ENCODE assay signal across 10 mouse cellular contexts in the genomic region with DNA sequence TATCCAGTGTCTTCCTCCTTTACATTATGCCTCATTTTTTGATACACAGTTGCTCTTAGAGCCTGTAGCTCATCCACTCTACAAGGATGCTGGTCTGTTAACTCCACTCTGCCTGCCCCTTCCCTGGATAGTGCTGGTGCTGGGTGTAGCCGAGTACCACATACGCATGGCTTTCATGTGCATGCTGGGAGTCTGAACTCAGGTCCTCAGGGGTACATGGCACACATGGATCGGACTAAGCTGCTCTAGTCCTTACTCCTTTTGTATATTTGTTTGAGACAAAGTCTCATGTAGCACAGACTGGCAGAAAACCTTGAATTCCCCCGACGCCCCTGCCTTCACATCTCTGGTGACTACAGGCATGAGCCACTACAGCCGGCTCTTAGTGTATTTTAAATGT. TPM values are rescaled to one million over a fixed set of nuclear protein-coding genes. Genes with fewer than 3 reads are reported as not detected.
DNase-seq lines count a peak whose midpoint lies in the region; ATAC-seq and TF ChIP-seq lines count a peak whose summit lies in the region.
"Had no signal": no experiment of that assay in that cellular context is flagged by ENCODE, and none has a peak within 500 bp of the region (broad histone marks: within the 10 kb centered on the region; RNA-seq: fewer than 3 reads in every experiment).

No protein-coding gene starts in this region.

- peaks cover 21% of the 10 kb centered on the region for H3K4me1 ChIP-seq in heart, embryonic 12.5 days (replicated peaks)
- peaks cover 52% of the 10 kb centered on the region for H3K4me1 ChIP-seq in forebrain, embryonic 10.5 days
- H3K4me1 ChIP-seq in hindbrain, postnatal 0 days (ENCODE audit: insufficient read depth, low read length): peaks cover 18% of the 10 kb centered on the region

- no peaks in the 10 kb centered on the region for H3K36me3 ChIP-seq in heart, embryonic 12.5 days
- no peaks in the 10 kb centered on the region for H3K36me3 ChIP-seq in forebrain, embryonic 10.5 days (replicated peaks)
- no peaks in the 10 kb centered on the region for H3K36me3 ChIP-seq in hindbrain, postnatal 0 days (ENCODE audit: insufficient read depth, low read length)
- H3K36me3 ChIP-seq: lung, embryonic 15.5 days had no signal

- H3K9ac ChIP-seq in heart, embryonic 12.5 days: peak overlapping the region; percentile 44; the same call in 1 of the 2 replicates
- no peak overlapping the region for H3K9ac ChIP-seq in hindbrain, postnatal 0 days (replicated peaks; ENCODE audit: low read length)
- H3K9ac ChIP-seq: lung, embryonic 15.5 days had no signal

- H3K27ac ChIP-seq in heart, embryonic 12.5 days (ENCODE audit: poor library complexity, severe bottlenecking): peak overlapping the region; percentile 43
- peak overlapping the region; percentile 91 for H3K27ac ChIP-seq in forebrain, embryonic 10.5 days
- peak overlapping the region; percentile 38 for H3K27ac ChIP-seq in hindbrain, postnatal 0 days
- H3K27ac ChIP-seq: lung, embryonic 15.5 days had no signal

- 0 out of 2 replicates have a peak overlapping the region, but pooled peaks have one; percentile 35 for H3K4me2 ChIP-seq in heart, embryonic 12.5 days
- no peak overlapping the region for H3K4me2 ChIP-seq in hindbrain, postnatal 0 days (ENCODE audit: low read depth, low read length)

- DNase-seq in heart, adult 9 months (ENCODE audit: low spot score in 2 of 2): no peak
- DNase-seq in forebrain, embryonic 10.5 days (ENCODE audit: extremely low spot score, low spot score): no peak
- DNase-seq in hindbrain, postnatal 0 days (ENCODE audit: low spot score): no peak
- peak; percentile 35 for DNase-seq in neural tube, embryonic 10.5 days (ENCODE audit: extremely low spot score, low spot score)
- DNase-seq in spleen, adult 18-20 months: no peak
- DNase-seq in right cerebral cortex, postnatal 10 days (ENCODE audit: low spot score in 2 of 2): no peak
- DNase-seq in ovary, adult 18-20 months (ENCODE audit: low spot score): no peak
- DNase-seq: adrenal gland, adult 8-10 months had no signal

- TF ChIP-seq CTCF in hindbrain, postnatal 0 days (IDR thresholded peaks at IDR 0.05; ENCODE audit: low read depth): no peak

- no peaks in the 10 kb centered on the region for H3K9me3 ChIP-seq in heart, embryonic 12.5 days (replicated peaks)
- no peaks in the 10 kb centered on the region for H3K9me3 ChIP-seq in forebrain, embryonic 10.5 days
- H3K9me3 ChIP-seq in hindbrain, postnatal 0 days (ENCODE audit: low read length): no peaks in the 10 kb centered on the region
- H3K9me3 ChIP-seq: lung, embryonic 15.5 days had no signal

- H3K27me3 ChIP-seq in heart, embryonic 12.5 days (replicated peaks): no peaks in the 10 kb centered on the region
- 0 out of 2 replicates have a peak, but pooled peaks cover 4% of the 10 kb centered on the region for H3K27me3 ChIP-seq in forebrain, embryonic 10.5 days (ENCODE audit: poor library complexity, severe bottlenecking)
- H3K27me3 ChIP-seq in hindbrain, postnatal 0 days (ENCODE audit: insufficient read depth, low read length): no peaks in the 10 kb centered on the region
- H3K27me3 ChIP-seq: lung, embryonic 15.5 days had no signal

- ATAC-seq in heart, embryonic 12.5 days (ENCODE audit: insufficient number of reproducible peaks, low FRiP score): no peak
- no peak for ATAC-seq in hindbrain, postnatal 0 days

- 62% methylated on average over 6 of the region's 6 CpGs for WGBS in heart, embryonic 12.5 days
- 41% methylated on average over 6 of the region's 6 CpGs for WGBS in forebrain, embryonic 10.5 days
- 30% methylated on average over 6 of the region's 6 CpGs for WGBS in hindbrain, postnatal 0 days

- H3K4me3 ChIP-seq in heart, embryonic 12.5 days: no peak overlapping the region
- H3K4me3 ChIP-seq in forebrain, embryonic 10.5 days: no peak overlapping the region
- no peak overlapping the region for H3K4me3 ChIP-seq in hindbrain, postnatal 0 days (ENCODE audit: low read length)
- H3K4me3 ChIP-seq: lung, embryonic 15.5 days had no signal

RNA-seq across cellular contexts. Expression of a gene that starts 15.0 kb away (rescaled TPM):
- polyA plus RNA-seq in heart, embryonic 12.5 days (2016; fragmentation: Nextera tagmentation; extraction: Ambion mirVana): 5.8 and 7.2 TPM in 2 replicates
- polyA plus RNA-seq in forebrain, embryonic 10.5 days (2016; fragmentation: Nextera tagmentation; extraction: Ambion mirVana): 4.3 and 5.2 TPM in 2 replicates
- 23.3 and 24.0 TPM in 2 replicates for total RNA-seq in hindbrain, postnatal 0 days (2014; rRNA removed)
- polyA plus RNA-seq in hindbrain, postnatal 0 days (2015; fragmentation: Nextera tagmentation; extraction: Ambion mirVana): 4.6 and 6.0 TPM in 2 replicates

Comparison
In these comparisons a context has a peak if more than half of its experiments do, and no peak if none do; other contexts are left out.
1. H3K27ac ChIP-seq: peak in every context shown above with its lines; median percentile 91 in forebrain, embryonic 10.5 days; 43 in heart, embryonic 12.5 days; 38 in hindbrain, postnatal 0 days.